9 mouse cellular contexts compared by ENCODE assay signal in the genomic region with DNA sequence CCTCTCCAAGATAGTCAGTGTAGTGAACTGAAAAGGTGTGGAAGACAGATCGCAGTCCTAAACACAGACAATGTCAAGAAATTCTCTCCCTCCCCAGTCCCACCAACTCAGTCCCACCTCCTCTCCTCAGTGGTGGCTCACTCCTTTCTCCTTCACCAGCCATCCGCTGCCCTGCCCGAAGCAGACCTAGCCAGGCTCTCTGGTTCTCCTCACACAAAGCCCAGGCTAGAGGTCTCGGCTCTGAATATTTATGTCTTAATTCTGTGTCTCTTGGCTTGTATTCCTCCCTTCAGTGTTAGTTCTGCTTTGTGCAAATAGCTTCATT.
DNase-seq lines count a peak whose midpoint lies in the region; ATAC-seq and TF ChIP-seq lines count a peak whose summit lies in the region.
"Had no signal": no experiment of that assay in that cellular context is flagged by ENCODE, and none has a peak within 500 bp of the region (broad histone marks: within the 10 kb centered on the region; RNA-seq: fewer than 3 reads in every experiment).

No protein-coding gene starts in this region.

- no peak overlapping the region for H3K9ac ChIP-seq in lung, postnatal 0 days (replicated peaks; ENCODE audit: low read depth)
- peak overlapping the region; percentile 13 for H3K9ac ChIP-seq in limb, embryonic 11.5 days (ENCODE audit: low read length)
- peak overlapping the region; percentile 27; the same call in 1 of the 2 replicates for H3K9ac ChIP-seq in stomach, embryonic 16.5 days (ENCODE audit: low read length)
- H3K9ac ChIP-seq: liver, embryonic 13.5 days had no signal

- no peak for ATAC-seq in lung, postnatal 0 days
- no peak for ATAC-seq in limb, embryonic 11.5 days (ENCODE audit: insufficient number of reproducible peaks, low FRiP score, low TSS enrichment, low read depth)
- ATAC-seq in stomach, embryonic 16.5 days (ENCODE audit: insufficient read depth, low FRiP score), result 0 out of 2 replicates have a peak, but pooled peaks have one; percentile 9
- no peak for ATAC-seq in CD4-positive, CD25-positive, alpha-beta regulatory T cell, adult 4 months

- 0 out of 2 replicates have a peak overlapping the region, but pooled peaks have one; percentile 40 for H3K4me2 ChIP-seq in lung, postnatal 0 days (replicated peaks; ENCODE audit: low read depth, low read length)
- peak overlapping the region; percentile 36; the same call in 1 of the 2 replicates for H3K4me2 ChIP-seq in limb, embryonic 11.5 days (ENCODE audit: low read depth, severe bottlenecking)
- H3K4me2 ChIP-seq in stomach, embryonic 16.5 days (ENCODE audit: low read depth, low read length), result peak overlapping the region; percentile 48; the same call in 1 of the 2 replicates

- H3K4me3 ChIP-seq in gastrocnemius, adult 2 months, result no peak overlapping the region
- H3K4me3 ChIP-seq in lung, postnatal 0 days (ENCODE audit: low read depth, low read length), result no peak overlapping the region
- H3K4me3 ChIP-seq in limb, embryonic 11.5 days (ENCODE audit: low read depth, low read length), result no peak overlapping the region
- no peak overlapping the region for H3K4me3 ChIP-seq in stomach, embryonic 16.5 days (replicated peaks; ENCODE audit: low read length)

- H3K36me3 ChIP-seq in lung, postnatal 0 days (ENCODE audit: insufficient read depth, low read length), result no peaks in the 10 kb centered on the region
- no peaks in the 10 kb centered on the region for H3K36me3 ChIP-seq in limb, embryonic 11.5 days (ENCODE audit: control insufficient read depth, insufficient read depth, low read length)
- no peaks in the 10 kb centered on the region for H3K36me3 ChIP-seq in stomach, embryonic 16.5 days (ENCODE audit: control insufficient read depth, insufficient read depth, low read length)
- H3K36me3 ChIP-seq: liver, embryonic 13.5 days had no signal

- H3K9me3 ChIP-seq in lung, postnatal 0 days (ENCODE audit: low read length), result no peaks in the 10 kb centered on the region
- no peaks in the 10 kb centered on the region for H3K9me3 ChIP-seq in limb, embryonic 11.5 days (ENCODE audit: control insufficient read depth, low read length)
- no peaks in the 10 kb centered on the region for H3K9me3 ChIP-seq in stomach, embryonic 16.5 days (replicated peaks; ENCODE audit: control insufficient read depth, low read length)
- H3K9me3 ChIP-seq: liver, embryonic 13.5 days had no signal

- WGBS in lung, postnatal 0 days, result 64% methylated on average over 4 of the region's 4 CpGs
- WGBS in limb, embryonic 11.5 days, result 66% methylated on average over 4 of the region's 4 CpGs
- WGBS in stomach, embryonic 16.5 days, result 44% methylated on average over 4 of the region's 4 CpGs

- DNase-seq in gastrocnemius, adult 2 months, result no peak
- DNase-seq in gastrocnemius, postnatal 10 days, result no peak
- no peak for DNase-seq in lung, postnatal 0 days (ENCODE audit: low spot score)
- DNase-seq in lung, postnatal 25 days (ENCODE audit: low spot score), result no peak
- DNase-seq in limb, embryonic 11.5 days (ENCODE audit: low spot score), result no peak
- no peak for DNase-seq in testis, postnatal 14 days (ENCODE audit: low spot score)
- DNase-seq: liver, embryonic 13.5 days had no signal

- intact Hi-C loops in gastrocnemius, adult 2 months (cut with DNase I), result loop anchor here (5.0 to 10.0 kb wide), 2 partner anchors 56 to 171 kb away; no protein-coding TSS in a partner anchor

- no peak for TF ChIP-seq CTCF in gastrocnemius, adult 2 months (IDR thresholded peaks at IDR 0.05)
- TF ChIP-seq CTCF in lung, postnatal 0 days (IDR thresholded peaks at IDR 0.05), result no peak

- H3K27ac ChIP-seq in gastrocnemius, adult 2 months, result peak overlapping the region; percentile 72; the same call in 1 of the 2 replicates
- no peak overlapping the region for H3K27ac ChIP-seq in lung, postnatal 0 days (ENCODE audit: low read length)
- no peak overlapping the region for H3K27ac ChIP-seq in limb, embryonic 11.5 days (replicated peaks; ENCODE audit: low read depth, low read length)
- H3K27ac ChIP-seq in stomach, embryonic 16.5 days (ENCODE audit: low read length), result 0 out of 2 replicates have a peak overlapping the region, but pooled peaks have one; percentile 15
- H3K27ac ChIP-seq: liver, embryonic 13.5 days had no signal

- peaks cover 9% of the 10 kb centered on the region; the same call in 1 of the 2 replicates for H3K4me1 ChIP-seq in lung, postnatal 0 days (ENCODE audit: insufficient read depth, low read depth, low read length)
- H3K4me1 ChIP-seq in limb, embryonic 11.5 days (ENCODE audit: control insufficient read depth, insufficient read depth, low read length), result peaks cover 6% of the 10 kb centered on the region; the same call in 1 of the 2 replicates
- H3K4me1 ChIP-seq in stomach, embryonic 16.5 days (ENCODE audit: control insufficient read depth, insufficient read depth, low read length), result peaks cover 11% of the 10 kb centered on the region; the same call in 1 of the 2 replicates

- no peak for TF ChIP-seq EP300 in lung, postnatal 0 days (IDR thresholded peaks at IDR 0.05)

- no peaks in the 10 kb centered on the region for H3K27me3 ChIP-seq in lung, postnatal 0 days (replicated peaks; ENCODE audit: insufficient read depth, low read length)
- H3K27me3 ChIP-seq in limb, embryonic 11.5 days (ENCODE audit: control insufficient read depth, insufficient read depth, low read length), result no peaks in the 10 kb centered on the region
- no peaks in the 10 kb centered on the region for H3K27me3 ChIP-seq in stomach, embryonic 16.5 days (ENCODE audit: control insufficient read depth, insufficient read depth, low read length)
- H3K27me3 ChIP-seq: liver, embryonic 13.5 days had no signal

Comparison
In these comparisons a context has a peak if more than half of its experiments do, and no peak if none do; other contexts are left out.
1. H3K27ac ChIP-seq: peak in gastrocnemius, adult 2 months (single experiment) and stomach, embryonic 16.5 days (single experiment); none in lung, postnatal 0 days (single experiment) and limb, embryonic 11.5 days (single experiment).
2. Peak in every context shown above with its lines, with median percentiles within 50 percentile points of each other: H3K4me2 ChIP-seq.